Mouse (Mus musculus) hindbrain, embryonic 11.5 days (tissue): ENCODE measurements at regions not wholly inside any gene's neighbourhood (a gene's known extent, or its start where the extent isn't known, plus 50 kb on each side); places are given as distances from the start of the nearest gene placed in this dataset.

Experiments used
- ATAC-seq: fragments of 200-750 bp; cut with Nextera tagmentation; 2 replicates; pipeline ENCODE4 v1.8.0; 2017; ENCODE audit warnings: mild to moderate bottlenecking, moderate TSS enrichment, moderate library complexity; ENCODE audit not compliant: low FRiP score
- DNase-seq: peaks from one replicate; pipeline ENCODE4 v3.0.0-alpha.2; 2015; ENCODE audit warnings: low spot score
- H3K27ac ChIP-seq: fragments of 300-500 bp; sonication (generic); 2 replicates; pipeline ENCODE4 v1.5.1; 2014; ENCODE audit warnings: mild to moderate bottlenecking, low read depth, low read length
- H3K27me3 ChIP-seq: fragments of 300-500 bp; sonication (generic); 2 replicates; pipeline ENCODE4 v1.6.1; 2014; ENCODE audit warnings: mild to moderate bottlenecking, low read length, moderate library complexity, mixed read lengths; ENCODE audit not compliant: control insufficient read depth, insufficient read depth
- H3K36me3 ChIP-seq: fragments of 300-500 bp; sonication (generic); 2 replicates; pipeline ENCODE4 v1.6.1; 2014; ENCODE audit warnings: mild to moderate bottlenecking, low read length, moderate library complexity, mixed read lengths; ENCODE audit not compliant: control insufficient read depth, insufficient read depth
- H3K4me1 ChIP-seq: fragments of 300-500 bp; sonication (generic); replicated peaks from 2 replicates; pipeline ENCODE4 v1.6.1; 2014; ENCODE audit warnings: low read length, mixed read lengths; ENCODE audit not compliant: control insufficient read depth, insufficient read depth
- H3K4me2 ChIP-seq: fragments of 300-500 bp; sonication (generic); replicated peaks from 2 replicates; pipeline ENCODE4 v1.6.1; 2014; ENCODE audit warnings: mild to moderate bottlenecking, low read depth, low read length
- H3K4me3 ChIP-seq: fragments of 300-500 bp; sonication (generic); 2 replicates; pipeline ENCODE4 v1.5.1; 2014; ENCODE audit warnings: low read depth, low read length
- H3K9ac ChIP-seq: fragments of 300-500 bp; sonication (generic); 2 replicates; pipeline ENCODE4 v1.6.1; 2014; ENCODE audit warnings: low read depth, low read length
- H3K9me3 ChIP-seq: fragments of 300-500 bp; sonication (generic); 2 replicates; pipeline ENCODE4 v1.6.1; 2016; ENCODE audit warnings: low read length; ENCODE audit not compliant: control insufficient read depth
- WGBS: fragments of 180-500 bp; shearing (Covaris S2); extraction: QIAGEN DNeasy Blood & Tissue Kit; methylation state at CpG from one replicate; pipeline ENCODE4 v1.1.7; 2014; 5-methylcytosine and 5-hydroxymethylcytosine counted together

DNA sequence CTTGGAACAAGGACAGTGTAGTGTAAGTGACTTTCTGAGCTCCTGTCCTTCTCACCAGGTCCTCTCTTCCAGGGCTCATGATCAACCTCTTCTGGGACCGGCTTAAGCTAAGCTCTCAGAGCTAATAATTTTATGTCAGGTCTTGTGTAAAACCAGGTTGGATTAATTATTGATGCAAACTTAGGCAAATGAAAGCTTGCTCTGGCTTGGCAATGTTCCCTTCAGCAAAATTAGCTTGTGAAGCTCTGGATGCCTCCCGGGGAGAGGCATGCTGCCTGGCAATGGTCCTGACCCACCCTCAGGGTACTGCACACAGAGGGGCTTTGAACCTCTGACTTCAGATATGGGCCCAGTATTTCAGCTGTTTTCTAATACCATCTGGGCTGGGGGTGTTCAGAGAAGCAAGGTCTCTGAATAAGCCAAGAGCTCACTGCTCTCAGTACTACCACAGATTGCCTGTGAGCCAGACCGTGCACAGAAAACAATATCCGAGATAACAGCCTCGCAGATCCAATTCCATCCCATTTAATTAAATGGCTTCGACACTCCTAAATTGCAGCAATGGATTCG lies 624.7 kb downstream of the Cdk5rap2 start:
- ATAC-seq (no peak), DNase-seq (no peak)
- Histone ChIP-seq H3K36me3 (no peaks in the 10 kb centered on the region), H3K4me3 (no peak overlapping the region), H3K4me1 (no peaks in the 10 kb centered on the region), H3K27ac (no peak overlapping the region), H3K4me2 (no peak overlapping the region), H3K9ac (no peak overlapping the region), H3K27me3 (no peaks in the 10 kb centered on the region), H3K9me3 (no peaks in the 10 kb centered on the region)
- WGBS: 91% methylated on average over 7 of the region's 7 CpGs

DNA sequence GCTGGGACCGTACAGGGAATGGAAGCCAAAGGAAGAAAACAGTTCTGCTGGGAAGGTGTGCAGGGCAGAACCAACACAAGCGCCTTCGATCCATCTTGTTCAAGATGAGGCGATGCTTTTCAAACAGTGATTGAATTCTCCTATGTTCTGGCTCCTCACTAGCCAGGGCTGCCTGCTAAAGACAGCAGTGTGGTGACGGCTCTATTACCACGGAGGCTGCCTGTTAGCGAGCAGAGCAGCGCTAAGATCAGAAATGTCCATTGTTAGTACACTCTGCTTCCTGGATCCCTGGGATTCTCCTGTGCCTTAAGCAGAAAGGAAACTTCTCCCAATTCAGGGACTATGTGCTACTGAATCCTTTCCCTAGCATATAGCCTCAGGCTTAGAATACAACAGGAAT lies 629.0 kb downstream of the Cdk5rap2 start:
- ATAC-seq: no peak
- DNase-seq: no peak
- 78% methylated on average over 8 of the region's 8 CpGs for WGBS

DNA sequence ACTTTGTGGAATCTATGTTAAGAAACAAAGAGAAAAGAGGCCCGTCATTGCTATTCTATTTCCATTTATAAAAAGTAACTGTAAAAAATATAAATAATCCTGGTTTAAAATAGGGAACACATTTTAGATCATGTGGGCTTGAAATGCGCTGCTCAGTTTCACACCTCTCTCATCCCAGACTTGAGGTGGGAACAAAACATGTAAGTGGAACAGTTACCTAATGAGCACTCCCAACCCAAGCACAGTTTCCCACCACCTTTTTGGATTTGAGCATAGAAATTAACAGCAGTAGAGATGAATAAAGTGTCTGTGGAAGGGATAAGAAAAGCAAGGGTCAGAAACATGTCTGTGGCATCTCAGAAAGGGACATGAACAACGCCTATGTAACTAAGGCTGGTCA lies 648.4 kb downstream of the Cdk5rap2 start:
- Histone ChIP-seq H3K36me3 (no peaks in the 10 kb centered on the region), H3K4me3 (no peak overlapping the region), H3K4me2 (no peak overlapping the region), H3K4me1 (no peaks in the 10 kb centered on the region), H3K27ac (no peak overlapping the region), H3K9me3 (no peaks in the 10 kb centered on the region), H3K27me3 (no peaks in the 10 kb centered on the region), H3K9ac (no peak overlapping the region)
- ATAC-seq: no peak
- 91% methylated on average over 3 of the region's 3 CpGs for WGBS
- DNase-seq: no peak

More for the DNA sequence above, 629.0 kb downstream of the Cdk5rap2 start:
- H3K9me3 ChIP-seq: no peaks in the 10 kb centered on the region
- no peak overlapping the region for H3K9ac ChIP-seq
- no peak overlapping the region for H3K4me3 ChIP-seq
- no peak overlapping the region for H3K27ac ChIP-seq
- no peaks in the 10 kb centered on the region for H3K27me3 ChIP-seq
- no peak overlapping the region for H3K4me2 ChIP-seq
- H3K36me3 ChIP-seq: no peaks in the 10 kb centered on the region
- H3K4me1 ChIP-seq: no peaks in the 10 kb centered on the region

DNA sequence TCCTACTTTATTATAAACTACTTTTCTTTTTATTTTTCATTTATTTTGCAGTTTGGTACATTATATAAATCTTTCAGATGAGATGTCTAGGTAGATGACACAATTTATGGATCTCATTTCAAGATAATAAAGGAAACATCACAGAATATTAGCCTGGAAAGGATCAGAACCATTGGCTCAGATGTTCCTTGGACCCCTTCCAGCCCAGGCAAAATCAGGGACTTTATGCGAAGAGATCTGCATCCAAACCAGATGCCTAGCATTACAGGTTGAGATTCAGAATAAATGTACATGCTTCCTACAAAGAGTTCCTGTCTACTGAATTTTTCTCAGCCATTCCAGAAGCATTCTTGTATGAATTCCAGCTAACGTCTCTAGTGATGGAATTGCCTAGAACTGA lies 650.6 kb downstream of the Cdk5rap2 start:
- H3K4me3 ChIP-seq: no peak overlapping the region
- H3K4me2 ChIP-seq: no peak overlapping the region
- no peak for ATAC-seq
- H3K36me3 ChIP-seq: no peaks in the 10 kb centered on the region
- no peak overlapping the region for H3K9ac ChIP-seq
- H3K4me1 ChIP-seq: no peaks in the 10 kb centered on the region
- no peak for DNase-seq
- no peaks in the 10 kb centered on the region for H3K9me3 ChIP-seq
- no peak overlapping the region for H3K27ac ChIP-seq
- no peaks in the 10 kb centered on the region for H3K27me3 ChIP-seq
- 90% methylated on average over 2 of the region's 2 CpGs for WGBS

DNA sequence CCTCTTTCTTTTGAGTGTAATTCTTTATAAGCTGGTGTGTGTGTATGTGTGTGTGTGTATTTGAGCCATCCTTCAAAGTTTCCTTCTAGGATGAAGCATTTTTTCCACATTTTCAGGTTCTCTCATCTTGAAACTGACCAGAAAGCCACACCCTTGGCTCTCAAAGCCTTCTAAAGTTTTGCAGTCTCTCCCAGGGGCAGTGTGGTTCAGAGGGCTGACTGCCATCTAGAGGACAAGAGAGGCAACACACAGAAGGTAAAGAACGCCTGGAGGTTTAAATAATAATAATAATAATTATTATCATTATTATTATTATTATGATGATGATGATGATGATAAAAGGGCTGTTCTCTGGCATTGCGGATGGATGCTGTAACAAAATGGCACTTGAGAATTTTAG lies 655.7 kb downstream of the Cdk5rap2 start:
- no peaks in the 10 kb centered on the region for H3K36me3 ChIP-seq
- H3K9ac ChIP-seq: no peak overlapping the region
- H3K9me3 ChIP-seq: no peaks in the 10 kb centered on the region
- DNase-seq (peak; percentile 33), ATAC-seq (peak; percentile 45; the same call in 1 of the 2 replicates)
- H3K4me1 ChIP-seq: no peaks in the 10 kb centered on the region
- 81% methylated on average over 2 of the region's 2 CpGs for WGBS
- H3K4me2 ChIP-seq: no peak overlapping the region
- H3K4me3 ChIP-seq: no peak overlapping the region
- no peaks in the 10 kb centered on the region for H3K27me3 ChIP-seq
- H3K27ac ChIP-seq: no peak overlapping the region

DNA sequence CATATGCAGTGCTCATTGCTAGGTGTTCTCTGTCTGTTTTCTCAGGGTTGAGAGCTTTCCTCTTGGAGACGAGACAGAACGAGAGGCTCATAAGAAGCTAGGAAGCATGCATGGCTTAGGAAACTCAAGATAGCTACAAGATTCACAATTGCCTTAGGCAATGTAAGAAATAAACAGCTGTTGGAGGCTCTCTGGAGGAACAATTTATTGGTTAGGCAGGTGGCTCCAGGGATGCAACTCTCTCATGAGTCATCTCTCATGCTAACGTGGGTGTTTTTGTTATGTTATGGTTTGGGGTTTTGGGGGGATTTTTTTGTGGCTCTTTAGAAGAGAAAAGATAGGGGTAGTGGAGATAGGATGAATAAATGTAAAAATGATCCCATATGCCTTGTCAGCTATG lies 657.2 kb downstream of the Cdk5rap2 start:
- no peaks in the 10 kb centered on the region for H3K4me1 ChIP-seq
- 84% methylated on average over 3 of the region's 3 CpGs for WGBS

DNA sequence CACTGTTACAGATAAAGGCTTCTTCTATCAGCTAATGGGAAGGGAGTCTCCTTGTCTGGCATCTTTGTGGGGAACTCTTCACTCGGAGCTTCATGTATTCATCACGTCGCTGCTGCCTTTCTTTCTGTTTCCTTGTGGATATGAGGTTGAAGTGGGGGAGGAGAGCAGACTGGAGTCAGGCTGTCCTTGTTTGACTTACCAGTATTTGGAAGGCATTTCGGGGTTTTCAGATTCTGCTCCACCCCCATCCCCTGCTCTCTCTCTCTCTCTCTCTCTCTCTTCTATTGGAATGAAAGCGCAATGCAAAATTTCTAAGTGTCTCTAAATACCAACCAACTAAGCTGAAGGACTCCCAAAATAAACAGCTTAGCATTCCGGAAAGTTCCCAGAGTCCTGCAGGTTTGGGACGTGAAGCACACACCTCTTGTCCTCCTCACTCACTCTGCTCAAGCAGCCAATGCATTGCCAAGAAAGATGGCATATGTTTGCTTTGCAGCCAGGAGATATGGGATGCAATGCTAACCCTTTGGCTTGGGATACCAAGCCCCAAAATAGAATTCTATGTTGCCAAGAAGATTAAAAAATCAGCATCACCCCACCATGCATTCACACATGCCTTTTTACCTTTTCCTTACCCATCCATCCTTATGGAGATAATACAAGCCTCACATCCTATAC lies 670.3 kb downstream of the Cdk5rap2 start:
- H3K4me3 ChIP-seq: no peak overlapping the region
- no peaks in the 10 kb centered on the region for H3K36me3 ChIP-seq

More for the DNA sequence above, 657.2 kb downstream of the Cdk5rap2 start:
- DNase-seq: no peak
- no peaks in the 10 kb centered on the region for H3K9me3 ChIP-seq
- no peak for ATAC-seq
- H3K27me3 ChIP-seq: no peaks in the 10 kb centered on the region
- H3K9ac ChIP-seq: no peak overlapping the region
- H3K36me3 ChIP-seq: no peaks in the 10 kb centered on the region
- no peak overlapping the region for H3K27ac ChIP-seq
- no peak overlapping the region for H3K4me3 ChIP-seq
- H3K4me2 ChIP-seq: no peak overlapping the region

More for the DNA sequence above, 670.3 kb downstream of the Cdk5rap2 start:
- DNase-seq (no peak), ATAC-seq (no peak)
- H3K27ac ChIP-seq: no peak overlapping the region
- no peaks in the 10 kb centered on the region for H3K27me3 ChIP-seq
- H3K4me1 ChIP-seq: no peaks in the 10 kb centered on the region
- H3K9ac ChIP-seq: no peak overlapping the region
- H3K9me3 ChIP-seq: no peaks in the 10 kb centered on the region
- 85% methylated on average over 7 of the region's 7 CpGs for WGBS
- H3K4me2 ChIP-seq: no peak overlapping the region
